Mouse (Mus musculus): ENCODE results near the gene Rnd1. TPM values are rescaled to one million over a fixed set of nuclear protein-coding genes. Genes with fewer than 3 reads are reported as not detected.
A peak's percentile ranks its signal among the peaks of the same experiment; 100 is the strongest.

The Rnd1 gene
- polyA plus RNA-seq, 1 experiment from 2014 or later = 1.1 TPM

- no peak overlapping the region for H3K4me2 ChIP-seq (replicated peaks)
These were observed 55.1 kb downstream of the Rnd1 start for GRCm38 (mm10) chr15:98622199-98622598.

GRCm38 (mm10) chr15:98617176-98617537, 60.1 kb downstream of the Rnd1 start:
- peak; percentile 49 for ATAC-seq (ENCODE audit: low FRiP score, low read depth)
- Histone ChIP-seq H3K36me3 (no peaks in the 10 kb centered on the region), H3K4me2 (replicated peaks) (peak overlapping the region; percentile 52), H3K4me1 (peaks cover 34% of the 10 kb centered on the region), H3K9ac (0 out of 2 replicates have a peak overlapping the region, but pooled peaks have one; percentile 19), H3K27ac (no peak overlapping the region), H3K27me3 (peaks cover under 1% of the 10 kb centered on the region; the same call in 1 of the 2 replicates), H3K4me3 (peak overlapping the region; percentile 21; the same call in 1 of the 2 replicates), H3K9me3 (no peaks in the 10 kb centered on the region)
- WGBS = under 1% methylated on average over 12 of the region's 12 CpGs

More at GRCm38 (mm10) chr15:98622199-98622598, 55.1 kb downstream of the Rnd1 start:
- 9% methylated on average over 7 of the region's 7 CpGs for WGBS
- Histone ChIP-seq H3K36me3 (no peaks in the 10 kb centered on the region), H3K9me3 (no peaks in the 10 kb centered on the region), H3K9ac (no peak overlapping the region), H3K27ac (no peak overlapping the region), H3K4me3 (no peak overlapping the region), H3K4me1 (peaks cover 4% of the 10 kb centered on the region; the same call in 1 of the 2 replicates), H3K27me3 (peaks cover 8% of the 10 kb centered on the region; the same call in 1 of the 2 replicates)
- no peak for ATAC-seq (ENCODE audit: low FRiP score, low read depth)

- 21% methylated on average over 20 of the region's 20 CpGs for WGBS
- no peak overlapping the region for H3K27ac ChIP-seq
- H3K4me2 ChIP-seq (replicated peaks) = peak overlapping the region; percentile 52
- 0 out of 2 replicates have a peak, but pooled peaks have one; percentile 27 for ATAC-seq (ENCODE audit: low FRiP score, low read depth)
- peak overlapping the region; percentile 21; the same call in 1 of the 2 replicates for H3K4me3 ChIP-seq
- no peaks in the 10 kb centered on the region for H3K36me3 ChIP-seq
- peak overlapping the region; percentile 31; the same call in 1 of the 2 replicates for H3K9ac ChIP-seq
- H3K27me3 ChIP-seq = no peaks in the 10 kb centered on the region
- no peaks in the 10 kb centered on the region for H3K9me3 ChIP-seq
- peaks cover 33% of the 10 kb centered on the region for H3K4me1 ChIP-seq
These were observed 60.7 kb downstream of the Rnd1 start for GRCm38 (mm10) chr15:98616362-98617175.

- no peak overlapping the region for H3K4me2 ChIP-seq (replicated peaks)
- H3K27ac ChIP-seq = no peak overlapping the region
- H3K9me3 ChIP-seq = no peaks in the 10 kb centered on the region
- H3K9ac ChIP-seq = no peak overlapping the region
- no peak overlapping the region for H3K4me3 ChIP-seq
- no peaks in the 10 kb centered on the region for H3K27me3 ChIP-seq
- 69% methylated on average over 6 of the region's 6 CpGs for WGBS
- ATAC-seq (ENCODE audit: low FRiP score, low read depth) = no peak
- no peaks in the 10 kb centered on the region for H3K36me3 ChIP-seq
- H3K4me1 ChIP-seq = peaks cover 33% of the 10 kb centered on the region
These were observed 61.5 kb downstream of the Rnd1 start for GRCm38 (mm10) chr15:98615751-98616150.

- Histone ChIP-seq H3K4me2 (replicated peaks) (no peak overlapping the region), H3K4me3 (no peak overlapping the region), H3K27me3 (no peaks in the 10 kb centered on the region), H3K9me3 (no peaks in the 10 kb centered on the region), H3K27ac (peak overlapping the region; percentile 55; the same call in 1 of the 2 replicates), H3K9ac (peak overlapping the region; percentile 35; the same call in 1 of the 2 replicates), H3K4me1 (peaks cover 33% of the 10 kb centered on the region), H3K36me3 (no peaks in the 10 kb centered on the region)
- no peak for ATAC-seq (ENCODE audit: low FRiP score, low read depth)
- WGBS = 23% methylated on average over 6 of the region's 6 CpGs
These were observed 62.3 kb downstream of the Rnd1 start for GRCm38 (mm10) chr15:98614971-98615370.

GRCm38 (mm10) chr15:98614551-98614950, 62.7 kb downstream of the Rnd1 start:
- Histone ChIP-seq H3K36me3 (no peaks in the 10 kb centered on the region), H3K27me3 (no peaks in the 10 kb centered on the region), H3K4me1 (peaks cover 33% of the 10 kb centered on the region), H3K27ac (peak overlapping the region; percentile 55; the same call in 1 of the 2 replicates), H3K9me3 (no peaks in the 10 kb centered on the region), H3K9ac (peak overlapping the region; percentile 35; the same call in 1 of the 2 replicates), H3K4me3 (no peak overlapping the region), H3K4me2 (replicated peaks) (no peak overlapping the region)
- ATAC-seq (ENCODE audit: low FRiP score, low read depth) = no peak
- WGBS = 32% methylated on average over 9 of the region's 9 CpGs

Other genes starting within 250 kb of the Rnd1 start
- gene Olfr282, start 246.2 kb downstream of the Rnd1 start, polyA plus RNA-seq (2015; fragmentation: Nextera tagmentation; extraction: Ambion mirVana) = not detected in 2 replicates
- gene Olfr281, start 224.9 kb downstream of the Rnd1 start, polyA plus RNA-seq (2015; fragmentation: Nextera tagmentation; extraction: Ambion mirVana) = not detected in 2 replicates
- gene OR5BS1P, start 207.6 kb downstream of the Rnd1 start, polyA plus RNA-seq (2015; fragmentation: Nextera tagmentation; extraction: Ambion mirVana) = not detected in 2 replicates
- gene Lalba, start 194.7 kb downstream of the Rnd1 start, polyA plus RNA-seq (2015; fragmentation: Nextera tagmentation; extraction: Ambion mirVana) = 0.19 TPM in 1 of 2 replicates, not detected in the other
- not detected in 2 replicates for gene Olfr279, start 185.1 kb downstream of the Rnd1 start, polyA plus RNA-seq (2015; fragmentation: Nextera tagmentation; extraction: Ambion mirVana)
- 139 and 147 TPM in 2 replicates for gene Kansl2, start 143.2 kb downstream of the Rnd1 start, polyA plus RNA-seq (2015; fragmentation: Nextera tagmentation; extraction: Ambion mirVana)
- 57.7 and 62.1 TPM in 2 replicates for gene Ccnt1, start 106.5 kb downstream of the Rnd1 start, polyA plus RNA-seq (2015; fragmentation: Nextera tagmentation; extraction: Ambion mirVana)
- gene 4930415O20Rik, start 106.5 kb downstream of the Rnd1 start, polyA plus RNA-seq (2015; fragmentation: Nextera tagmentation; extraction: Ambion mirVana) = not detected in 2 replicates
- gene Adcy6, start 67.4 kb downstream of the Rnd1 start, polyA plus RNA-seq (2015; fragmentation: Nextera tagmentation; extraction: Ambion mirVana) = 16.9 and 17.1 TPM in 2 replicates
- 43.7 and 48.2 TPM in 2 replicates for gene Cacnb3, start 46.6 kb downstream of the Rnd1 start, polyA plus RNA-seq (2015; fragmentation: Nextera tagmentation; extraction: Ambion mirVana)
- 34.5 and 35.5 TPM in 2 replicates for gene Ddx23, start 14.6 kb downstream of the Rnd1 start, polyA plus RNA-seq (2015; fragmentation: Nextera tagmentation; extraction: Ambion mirVana)
- gene Ccdc65, start 30.7 kb upstream of the Rnd1 start, polyA plus RNA-seq (2015; fragmentation: Nextera tagmentation; extraction: Ambion mirVana) = 0.87 and 0.90 TPM in 2 replicates
- gene Fkbp11, start 50.7 kb upstream of the Rnd1 start, polyA plus RNA-seq (2015; fragmentation: Nextera tagmentation; extraction: Ambion mirVana) = 50.8 and 51.5 TPM in 2 replicates
- 39.1 and 41.0 TPM in 2 replicates for gene Arf3, start 85.8 kb upstream of the Rnd1 start, polyA plus RNA-seq (2015; fragmentation: Nextera tagmentation; extraction: Ambion mirVana)
- 2.1 and 2.4 TPM in 2 replicates for gene Wnt10b, start 100.7 kb upstream of the Rnd1 start, polyA plus RNA-seq (2015; fragmentation: Nextera tagmentation; extraction: Ambion mirVana)
- gene Wnt1, start 112.4 kb upstream of the Rnd1 start, polyA plus RNA-seq (2015; fragmentation: Nextera tagmentation; extraction: Ambion mirVana) = not detected in 2 replicates
- 0.05 TPM in 1 of 2 replicates, not detected in the other for gene Ddn, start 132.0 kb upstream of the Rnd1 start, polyA plus RNA-seq (2015; fragmentation: Nextera tagmentation; extraction: Ambion mirVana)
- 93.4 and 94.5 TPM in 2 replicates for gene Prkag1, start 154.1 kb upstream of the Rnd1 start, polyA plus RNA-seq (2015; fragmentation: Nextera tagmentation; extraction: Ambion mirVana)
- gene Kmt2d, start 193.7 kb upstream of the Rnd1 start, polyA plus RNA-seq (2015; fragmentation: Nextera tagmentation; extraction: Ambion mirVana) = 14.7 and 14.9 TPM in 2 replicates
- 18.4 and 20.1 TPM in 2 replicates for gene Rhebl1, start 217.1 kb upstream of the Rnd1 start, polyA plus RNA-seq (2015; fragmentation: Nextera tagmentation; extraction: Ambion mirVana)
- 0.59 and 0.80 TPM in 2 replicates for gene Dhh, start 221.1 kb upstream of the Rnd1 start, polyA plus RNA-seq (2015; fragmentation: Nextera tagmentation; extraction: Ambion mirVana)
- gene Lmbr1l, start 240.8 kb upstream of the Rnd1 start, polyA plus RNA-seq (2015; fragmentation: Nextera tagmentation; extraction: Ambion mirVana) = 22.5 and 26.1 TPM in 2 replicates

All from limb, embryonic 13.5 days (tissue).